Mouse (Mus musculus): Measurements from ENCODE around the gene Nlrp3. TPM values are rescaled to one million over a fixed set of nuclear protein-coding genes. Genes with fewer than 3 reads are reported as not detected.

The Nlrp3 gene
- polyA plus RNA-seq, 1 experiment from 2014 or later = 0.12 TPM

DNA sequence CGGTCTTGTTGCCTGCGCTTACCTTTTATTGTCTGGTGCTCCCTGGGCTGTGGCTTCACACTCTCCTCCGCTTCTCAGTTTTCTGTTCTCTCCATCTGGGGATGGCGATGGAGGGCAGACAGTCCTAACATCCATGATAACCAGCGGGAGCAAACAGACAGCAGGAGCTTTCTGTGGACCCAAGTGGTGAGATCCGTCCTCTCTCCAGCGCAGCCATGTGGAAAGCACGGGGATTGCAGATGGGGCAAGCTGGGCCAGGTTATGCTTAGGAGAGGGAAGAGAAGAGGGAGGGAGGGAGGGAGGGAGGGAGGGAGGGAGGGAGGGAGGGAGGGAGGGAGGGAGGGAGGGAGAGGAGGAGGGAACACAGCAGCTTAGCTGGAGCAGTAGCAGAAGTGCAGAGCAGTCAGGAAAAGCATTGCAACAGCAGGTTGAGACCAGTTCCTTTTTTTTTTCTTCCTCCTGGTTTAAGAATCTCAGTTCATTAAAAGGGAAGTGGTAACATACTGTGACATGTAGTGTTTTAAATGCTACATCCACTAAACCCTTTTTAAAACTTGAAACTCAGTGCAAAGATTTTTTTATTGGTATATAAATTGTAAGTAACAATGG lies 14.8 kb upstream of the Nlrp3 start, which contains the start of gene Zkscan17:
Zkscan17 (minus strand) TSS at position 280 of the 609 bp plus-strand sequence.
- Histone ChIP-seq H3K27me3 (replicated peaks; ENCODE audit: control insufficient read depth, insufficient read depth, low read length) (no peaks in the 10 kb centered on the region), H3K4me3 (ENCODE audit: low read depth, low read length) (no peak within 1 kb of the TSS), H3K9me3 (ENCODE audit: control insufficient read depth, low read length) (no peaks in the 10 kb centered on the region), H3K9ac (ENCODE audit: low read length) (no peak within 1 kb of the TSS), H3K27ac (ENCODE audit: low read depth) (no peak within 1 kb of the TSS), H3K4me2 (ENCODE audit: low read length) (no peak within 1 kb of the TSS), H3K4me1 (replicated peaks; ENCODE audit: control insufficient read depth, insufficient read depth, low read length) (no peaks in the 10 kb centered on the region), H3K36me3 (ENCODE audit: control insufficient read depth, insufficient read depth, low read length) (no peaks in the 10 kb centered on the region)
- DNase-seq (ENCODE audit: low spot score) = no peak
- WGBS = 49% methylated on average over 8 of the region's 8 CpGs
- ATAC-seq (replicated peaks; ENCODE audit: low FRiP score, low TSS enrichment, low read depth) = no peak

DNA sequence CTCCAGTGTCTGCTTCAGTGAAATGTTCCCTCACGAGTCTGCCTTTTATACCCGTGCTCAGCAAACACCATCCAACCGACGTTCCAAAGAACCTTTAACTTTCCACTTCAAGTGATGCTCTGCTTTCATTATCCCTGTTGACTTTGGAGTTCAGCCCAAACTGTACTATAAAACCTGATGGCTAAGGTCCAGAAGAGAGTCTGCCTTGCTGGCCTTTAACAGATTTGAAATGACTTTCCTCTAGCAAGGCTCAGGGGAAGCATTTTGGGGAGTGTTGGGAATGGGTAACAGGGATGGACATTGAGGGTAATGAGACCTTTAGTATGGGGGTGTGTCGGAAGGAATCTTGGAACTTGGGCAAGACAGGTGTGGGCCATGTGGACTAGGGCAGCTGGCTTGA lies 11.1 kb upstream of the Nlrp3 start:
- 81% methylated on average over 5 of the region's 5 CpGs for WGBS
- Histone ChIP-seq H3K4me1 (replicated peaks; ENCODE audit: control insufficient read depth, insufficient read depth, low read length) (no peaks in the 10 kb centered on the region), H3K4me2 (ENCODE audit: low read length) (no peak overlapping the region), H3K27me3 (replicated peaks; ENCODE audit: control insufficient read depth, insufficient read depth, low read length) (no peaks in the 10 kb centered on the region), H3K9me3 (ENCODE audit: control insufficient read depth, low read length) (no peaks in the 10 kb centered on the region), H3K4me3 (ENCODE audit: low read depth, low read length) (no peak overlapping the region), H3K9ac (ENCODE audit: low read length) (no peak overlapping the region), H3K36me3 (ENCODE audit: control insufficient read depth, insufficient read depth, low read length) (no peaks in the 10 kb centered on the region), H3K27ac (ENCODE audit: low read depth) (no peak overlapping the region)
- ATAC-seq (replicated peaks; ENCODE audit: low FRiP score, low TSS enrichment, low read depth) (no peak), DNase-seq (ENCODE audit: low spot score) (no peak)

DNA sequence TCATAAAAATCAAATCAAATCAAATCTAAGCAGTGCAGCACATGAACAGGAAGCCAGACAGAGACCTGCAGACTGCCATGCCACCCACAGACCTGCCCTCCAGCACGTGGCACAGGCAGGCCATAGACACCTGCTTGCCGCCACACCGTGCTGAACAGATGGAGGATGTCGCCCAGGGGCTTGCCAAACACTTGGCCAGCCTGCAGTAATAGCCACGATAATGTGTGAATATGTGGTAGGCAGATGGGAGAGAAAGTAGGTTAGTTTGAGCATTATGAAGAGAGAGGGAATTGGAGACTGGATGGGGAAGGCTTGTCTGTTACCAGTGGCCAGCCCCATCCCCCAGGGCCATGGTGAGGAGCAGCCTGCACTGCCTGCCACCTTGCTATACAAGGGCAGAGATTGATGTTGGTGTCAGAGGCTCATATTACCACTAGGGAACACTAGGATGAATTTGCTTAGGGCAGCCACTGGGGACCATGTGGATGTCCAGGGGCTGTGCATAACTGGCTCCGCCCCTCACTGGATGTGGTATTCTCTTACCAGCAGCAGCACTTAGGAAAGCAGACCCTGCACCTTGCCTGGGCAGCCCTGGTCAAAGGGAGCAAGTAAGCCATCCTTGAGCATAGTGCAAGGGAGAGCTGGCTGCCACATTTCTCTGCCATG lies 10.4 kb upstream of the Nlrp3 start:
- Histone ChIP-seq H3K9me3 (ENCODE audit: control insufficient read depth, low read length) (no peaks in the 10 kb centered on the region), H3K27me3 (replicated peaks; ENCODE audit: control insufficient read depth, insufficient read depth, low read length) (no peaks in the 10 kb centered on the region), H3K4me3 (ENCODE audit: low read depth, low read length) (no peak overlapping the region), H3K4me2 (ENCODE audit: low read length) (no peak overlapping the region), H3K27ac (ENCODE audit: low read depth) (no peak overlapping the region), H3K36me3 (ENCODE audit: control insufficient read depth, insufficient read depth, low read length) (no peaks in the 10 kb centered on the region), H3K9ac (ENCODE audit: low read length) (no peak overlapping the region), H3K4me1 (replicated peaks; ENCODE audit: control insufficient read depth, insufficient read depth, low read length) (no peaks in the 10 kb centered on the region)
- ATAC-seq (replicated peaks; ENCODE audit: low FRiP score, low TSS enrichment, low read depth) (no peak), DNase-seq (ENCODE audit: low spot score) (no peak)
- 64% methylated on average over 6 of the region's 6 CpGs for WGBS

DNA sequence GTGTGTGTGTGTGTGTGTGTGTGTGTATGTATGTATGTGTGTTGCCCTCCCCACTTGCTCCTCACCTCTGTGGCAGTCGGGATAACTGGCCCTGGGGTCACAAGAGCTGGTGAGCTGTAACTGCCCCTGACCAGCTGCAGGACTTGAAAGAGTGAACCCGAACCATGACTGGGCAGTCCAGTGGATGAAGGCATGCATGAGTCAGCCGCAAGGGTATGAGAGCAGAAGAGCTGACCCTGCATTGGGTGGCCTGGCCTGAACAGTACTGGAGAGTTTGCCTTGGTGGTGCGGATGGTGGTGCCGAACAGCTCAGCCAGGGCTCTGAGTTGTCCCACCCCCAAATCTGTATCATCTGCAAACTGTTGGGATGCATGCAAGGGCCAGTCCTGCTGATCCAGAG lies 9.8 kb upstream of the Nlrp3 start:
- ATAC-seq (replicated peaks; ENCODE audit: low FRiP score, low TSS enrichment, low read depth) = no peak

DNA sequence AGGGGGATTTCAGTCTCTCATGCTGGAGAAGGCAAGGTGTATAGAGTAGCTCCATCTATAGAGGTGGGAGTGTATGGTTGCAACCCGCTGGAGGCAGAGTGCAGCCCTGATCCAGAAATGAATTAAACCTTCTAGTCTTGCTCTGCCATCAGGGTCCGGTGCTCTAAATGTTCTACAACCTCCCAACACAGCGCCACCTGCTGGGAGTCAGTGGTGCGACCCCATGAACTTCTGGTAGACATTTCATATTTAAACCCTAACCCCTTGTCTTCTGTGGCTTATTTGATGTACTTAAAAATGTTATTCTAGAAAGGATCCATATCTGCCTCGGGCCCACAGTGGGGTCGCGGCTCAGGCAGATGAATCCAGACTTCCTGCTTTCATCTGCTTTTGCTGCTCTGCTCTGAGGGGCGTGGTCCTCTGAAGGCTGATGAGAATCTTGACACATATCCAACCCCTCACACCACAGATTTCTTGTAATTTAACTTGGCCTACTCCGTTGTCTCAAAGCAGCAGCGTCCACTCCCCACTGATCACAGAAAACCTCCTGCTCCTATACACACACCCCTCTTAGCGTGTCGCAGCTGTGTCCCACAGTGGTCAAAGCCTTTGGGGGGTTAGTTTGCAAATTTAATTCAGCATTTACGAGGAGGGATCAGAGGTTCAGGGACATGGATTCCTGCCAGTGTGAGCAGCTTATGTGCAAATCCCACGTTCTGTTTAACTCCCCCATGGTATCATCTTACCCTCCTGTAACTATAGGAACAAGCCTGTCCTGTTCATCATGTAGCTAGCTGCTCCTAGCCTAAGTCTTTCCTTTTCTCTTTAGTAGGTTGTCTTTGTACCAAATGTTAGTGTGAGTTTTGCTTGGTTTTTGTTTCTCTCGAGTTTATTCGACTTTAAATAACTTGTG lies 3.9 kb upstream of the Nlrp3 start:
- H3K4me2 ChIP-seq (ENCODE audit: low read length) = no peak overlapping the region
- no peaks in the 10 kb centered on the region for H3K36me3 ChIP-seq (ENCODE audit: control insufficient read depth, insufficient read depth, low read length)
- H3K9me3 ChIP-seq (ENCODE audit: control insufficient read depth, low read length) = no peaks in the 10 kb centered on the region
- no peak overlapping the region for H3K4me3 ChIP-seq (ENCODE audit: low read depth, low read length)
- DNase-seq (ENCODE audit: low spot score) (no peak), ATAC-seq (replicated peaks; ENCODE audit: low FRiP score, low TSS enrichment, low read depth) (no peak)
- H3K27ac ChIP-seq (ENCODE audit: low read depth) = no peak overlapping the region
- peaks cover 4% of the 10 kb centered on the region; the same call in 1 of the 2 replicates for H3K4me1 ChIP-seq (replicated peaks; ENCODE audit: control insufficient read depth, insufficient read depth, low read length)
- H3K9ac ChIP-seq (ENCODE audit: low read length) = no peak overlapping the region
- WGBS = 65% methylated on average over 16 of the region's 16 CpGs
- no peaks in the 10 kb centered on the region for H3K27me3 ChIP-seq (replicated peaks; ENCODE audit: control insufficient read depth, insufficient read depth, low read length)

More for the DNA sequence above, 9.8 kb upstream of the Nlrp3 start:
- Histone ChIP-seq H3K36me3 (ENCODE audit: control insufficient read depth, insufficient read depth, low read length) (no peaks in the 10 kb centered on the region), H3K27me3 (replicated peaks; ENCODE audit: control insufficient read depth, insufficient read depth, low read length) (no peaks in the 10 kb centered on the region), H3K4me3 (ENCODE audit: low read depth, low read length) (no peak overlapping the region), H3K27ac (ENCODE audit: low read depth) (no peak overlapping the region), H3K4me2 (ENCODE audit: low read length) (no peak overlapping the region), H3K9me3 (ENCODE audit: control insufficient read depth, low read length) (no peaks in the 10 kb centered on the region), H3K4me1 (replicated peaks; ENCODE audit: control insufficient read depth, insufficient read depth, low read length) (no peaks in the 10 kb centered on the region), H3K9ac (ENCODE audit: low read length) (no peak overlapping the region)
- no peak for DNase-seq (ENCODE audit: low spot score)
- 78% methylated on average over 5 of the region's 5 CpGs for WGBS

DNA sequence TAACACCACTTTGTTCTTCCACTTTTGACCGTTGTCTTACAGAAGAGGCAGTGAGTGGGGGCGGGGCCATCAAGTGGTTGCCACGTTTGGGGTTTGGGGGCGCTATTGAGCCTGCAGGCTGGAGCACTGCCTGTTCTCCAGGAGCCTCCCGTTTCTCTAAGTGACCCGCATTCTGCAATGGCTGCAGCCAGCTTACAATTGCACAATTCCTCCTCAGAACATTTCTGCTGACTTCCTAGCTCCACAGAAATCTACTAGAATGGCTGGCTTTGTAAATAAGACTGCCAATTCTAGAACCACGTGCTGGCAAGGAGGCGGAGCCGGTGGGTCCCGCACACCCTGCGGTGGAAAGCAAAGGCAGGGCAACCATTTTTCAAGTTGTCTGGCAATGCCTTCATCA lies 3.0 kb upstream of the Nlrp3 start:
- no peak for ATAC-seq (replicated peaks; ENCODE audit: low FRiP score, low TSS enrichment, low read depth)

DNA sequence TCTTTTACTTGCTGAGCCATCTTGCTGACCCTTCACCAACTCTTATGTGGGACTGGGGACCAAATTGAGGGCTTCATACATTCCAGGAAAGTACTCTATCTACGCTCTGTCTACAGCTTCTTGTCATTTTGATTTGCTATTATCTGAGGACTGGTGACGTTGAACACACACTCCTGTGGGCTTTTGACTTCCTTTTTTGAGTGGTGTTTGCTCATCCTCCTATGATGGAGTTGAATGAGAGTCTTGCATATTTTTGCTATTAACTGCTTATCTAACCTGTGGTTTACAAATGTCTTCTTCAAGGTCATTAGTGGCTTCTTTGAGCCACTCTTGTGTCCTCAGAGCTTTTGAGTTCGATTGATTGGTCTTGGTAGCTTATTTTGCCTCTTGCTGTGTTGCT lies 1.2 kb upstream of the Nlrp3 start:
- DNase-seq (ENCODE audit: low spot score) (no peak), ATAC-seq (replicated peaks; ENCODE audit: low FRiP score, low TSS enrichment, low read depth) (no peak)
- no peaks in the 10 kb centered on the region for H3K36me3 ChIP-seq (ENCODE audit: control insufficient read depth, insufficient read depth, low read length)
- H3K9ac ChIP-seq (ENCODE audit: low read length) = no peak overlapping the region
- H3K4me3 ChIP-seq (ENCODE audit: low read depth, low read length) = no peak overlapping the region
- no peaks in the 10 kb centered on the region for H3K27me3 ChIP-seq (replicated peaks; ENCODE audit: control insufficient read depth, insufficient read depth, low read length)
- H3K4me2 ChIP-seq (ENCODE audit: low read length) = no peak overlapping the region
- no peaks in the 10 kb centered on the region for H3K9me3 ChIP-seq (ENCODE audit: control insufficient read depth, low read length)
- 74% methylated on average over 3 of the region's 3 CpGs for WGBS
- peaks cover 4% of the 10 kb centered on the region; the same call in 1 of the 2 replicates for H3K4me1 ChIP-seq (replicated peaks; ENCODE audit: control insufficient read depth, insufficient read depth, low read length)
- no peak overlapping the region for H3K27ac ChIP-seq (ENCODE audit: low read depth)

More for the DNA sequence above, 3.0 kb upstream of the Nlrp3 start:
- peaks cover 4% of the 10 kb centered on the region; the same call in 1 of the 2 replicates for H3K4me1 ChIP-seq (replicated peaks; ENCODE audit: control insufficient read depth, insufficient read depth, low read length)
- WGBS = 32% methylated on average over 11 of the region's 11 CpGs
- no peaks in the 10 kb centered on the region for H3K27me3 ChIP-seq (replicated peaks; ENCODE audit: control insufficient read depth, insufficient read depth, low read length)
- H3K4me2 ChIP-seq (ENCODE audit: low read length) = peak overlapping the region; percentile 21
- no peaks in the 10 kb centered on the region for H3K9me3 ChIP-seq (ENCODE audit: control insufficient read depth, low read length)
- no peak overlapping the region for H3K9ac ChIP-seq (ENCODE audit: low read length)
- H3K27ac ChIP-seq (ENCODE audit: low read depth) = no peak overlapping the region
- H3K36me3 ChIP-seq (ENCODE audit: control insufficient read depth, insufficient read depth, low read length) = no peaks in the 10 kb centered on the region
- no peak overlapping the region for H3K4me3 ChIP-seq (ENCODE audit: low read depth, low read length)
- DNase-seq (ENCODE audit: low spot score) = peak; percentile 58

DNA sequence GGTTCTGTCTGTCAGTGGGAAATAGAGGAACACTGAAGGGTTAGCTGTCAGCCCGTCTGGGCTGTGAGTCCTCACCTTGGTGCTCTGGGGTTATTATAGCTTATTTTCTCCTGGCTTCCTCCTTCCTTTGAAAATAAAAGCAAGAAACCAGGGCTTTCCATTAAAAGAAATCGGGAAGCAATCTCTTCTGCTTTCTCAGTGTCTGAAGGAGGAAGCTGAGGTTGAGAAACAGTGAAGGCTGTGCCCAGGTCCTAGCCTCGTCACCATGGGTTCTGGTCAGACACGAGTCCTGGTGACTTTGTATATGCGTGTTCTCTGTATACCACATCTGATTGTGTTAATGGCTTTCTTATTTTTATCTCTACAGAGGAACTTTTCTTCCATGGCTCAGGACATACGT lies 1.1 kb downstream of the Nlrp3 start:
- Histone ChIP-seq H3K4me2 (ENCODE audit: low read length) (no peak overlapping the region), H3K27me3 (replicated peaks; ENCODE audit: control insufficient read depth, insufficient read depth, low read length) (no peaks in the 10 kb centered on the region), H3K36me3 (ENCODE audit: control insufficient read depth, insufficient read depth, low read length) (no peaks in the 10 kb centered on the region), H3K27ac (ENCODE audit: low read depth) (no peak overlapping the region), H3K4me3 (ENCODE audit: low read depth, low read length) (no peak overlapping the region), H3K9me3 (ENCODE audit: control insufficient read depth, low read length) (no peaks in the 10 kb centered on the region), H3K4me1 (replicated peaks; ENCODE audit: control insufficient read depth, insufficient read depth, low read length) (peaks cover 4% of the 10 kb centered on the region; the same call in 1 of the 2 replicates), H3K9ac (ENCODE audit: low read length) (no peak overlapping the region)
- ATAC-seq (replicated peaks; ENCODE audit: low FRiP score, low TSS enrichment, low read depth) = no peak
- 73% methylated on average over 6 of the region's 6 CpGs for WGBS
- no peak for DNase-seq (ENCODE audit: low spot score)
